Mouse (Mus musculus) G1E (cell line): Measurements from ENCODE around the gene Shroom3. TPM values are rescaled to one million over a fixed set of nuclear protein-coding genes. Genes with fewer than 3 reads are reported as not detected.

Experiments
- ATAC-seq: 2 replicates; pipeline ENCODE4 v1.8.0; 2016; ENCODE audit warnings: mild to moderate bottlenecking; ENCODE audit not compliant: insufficient number of reproducible peaks, poor library complexity, low FRiP score, severe bottlenecking; ENCODE audit errors: extremely low read depth
- DNase-seq: peaks from one replicate; pipeline ENCODE4 v3.0.0; 2012; ENCODE audit warnings: low spot score
- H3K27me3 ChIP-seq: 2 replicates; pipeline ENCODE4 v1.6.1; 2012; ENCODE audit warnings: mild to moderate bottlenecking, low read length, inconsistent platforms; ENCODE audit not compliant: insufficient read depth
- H3K36me3 ChIP-seq: replicated peaks from 2 replicates; pipeline ENCODE3; 2012; ENCODE audit warnings: mild to moderate bottlenecking, inconsistent platforms
- H3K4me1 ChIP-seq: 2 replicates; pipeline ENCODE4 v1.6.1; 2012; ENCODE audit warnings: low read depth, low read length, inconsistent platforms, mixed read lengths; ENCODE audit not compliant: insufficient read depth
- H3K4me3 ChIP-seq: 2 replicates; pipeline ENCODE4 v1.5.1; 2012; ENCODE audit warnings: low read depth, mild to moderate bottlenecking, inconsistent platforms, low read length, moderate library complexity, mixed read lengths
- H3K9me3 ChIP-seq: replicated peaks from 2 replicates; pipeline ENCODE4 v1.6.1; 2012; ENCODE audit warnings: inconsistent platforms
- CTCF ChIP-seq: IDR thresholded peaks from 2 replicates; pipeline ENCODE4 v1.5.1; 2012; ENCODE audit warnings: low read depth, low read length, inconsistent platforms, mixed read lengths
- GATA1 ChIP-seq: IDR thresholded peaks from 2 replicates; pipeline ENCODE4 v1.6.1; 2012; ENCODE audit warnings: borderline replicate concordance, low read length, inconsistent platforms, mixed read lengths
- GATA2 ChIP-seq: IDR thresholded peaks from 2 replicates; pipeline ENCODE4 v1.6.1; 2012; ENCODE audit warnings: low read depth, low read length, inconsistent platforms, borderline replicate concordance
- POLR2AphosphoS5 ChIP-seq: IDR thresholded peaks from 2 replicates; pipeline ENCODE4 v1.6.1; 2012; ENCODE audit warnings: low read depth, low read length, inconsistent platforms; ENCODE audit not compliant: insufficient replicate concordance
- TAL1 ChIP-seq: conservative IDR thresholded peaks from 2 replicates; pipeline ENCODE4 v1.6.1; 2012; ENCODE audit warnings: low read depth, low read length, inconsistent platforms, mixed read lengths
- polyA plus RNA-seq: library from polyadenylated mRNA; stranded (reverse); fragments of >175 nt; gene quantifications from 2 replicates; pipeline ENCODE4 v1.2.3, GENCODE M21; 2012
- total RNA-seq, 2 experiments: library from RNA; stranded (forward) in 1 of 2; stranded (reverse) in 1 of 2; fragments of 200-1000 nt in 1 of 2; fragments of >200 nt in 1 of 2; fragmentation: Nextera tagmentation in 1 of 2; gene quantifications; 2 replicates each; pipeline ENCODE4 v1.2.3; 2014 to 2017

The Shroom3 gene
- total and polyA plus RNA-seq, 3 experiments: 0.60 TPM; not detected in 2

- TF ChIP-seq GATA2 (no peak), GATA1 (no peak), TAL1 (no peak)
- no peaks in the 10 kb centered on the region for H3K36me3 ChIP-seq
- no peaks in the 10 kb centered on the region for H3K4me1 ChIP-seq
- no peaks in the 10 kb centered on the region for H3K27me3 ChIP-seq
- H3K4me3 ChIP-seq: no peak overlapping the region
- no peaks in the 10 kb centered on the region for H3K9me3 ChIP-seq
- DNase-seq (no peak), ATAC-seq (no peak)
Observed at GRCm38 (mm10) chr5:92666860-92667259, 16.4 kb upstream of the Shroom3 start.

GRCm38 (mm10) chr5:92674859-92675573 is 8.2 kb upstream of the Shroom3 start, which contains the start of gene Ccdc158:
TSS of gene Ccdc158 (minus strand) at chr5:92675271.
- ATAC-seq (no peak), DNase-seq (no peak)
- Histone ChIP-seq H3K4me3 (no peak within 1 kb of the TSS), H3K27me3 (no peaks in the 10 kb centered on the region), H3K4me1 (no peaks in the 10 kb centered on the region), H3K36me3 (no peaks in the 10 kb centered on the region), H3K9me3 (no peaks in the 10 kb centered on the region; the same call in 1 of the 2 replicates)
- no peak for TF ChIP-seq POLR2AphosphoS5
- no peak for TF ChIP-seq GATA1

GRCm38 (mm10) chr5:92675574-92675920 is 7.7 kb upstream of the Shroom3 start:
- Histone ChIP-seq H3K27me3 (no peaks in the 10 kb centered on the region), H3K4me1 (no peaks in the 10 kb centered on the region), H3K9me3 (no peaks in the 10 kb centered on the region; the same call in 1 of the 2 replicates), H3K36me3 (no peaks in the 10 kb centered on the region), H3K4me3 (no peak overlapping the region)
- no peak for DNase-seq
- TF ChIP-seq TAL1 (no peak), CTCF (no peak), POLR2AphosphoS5 (no peak), GATA2 (no peak), GATA1 (no peak)
- ATAC-seq: no peak

GRCm38 (mm10) chr5:92679441-92679840 is 3.8 kb upstream of the Shroom3 start:
- ATAC-seq (no peak), DNase-seq (no peak)
- Histone ChIP-seq H3K9me3 (no peaks in the 10 kb centered on the region; the same call in 1 of the 2 replicates), H3K27me3 (peaks cover 6% of the 10 kb centered on the region; the same call in 1 of the 2 replicates), H3K4me1 (no peaks in the 10 kb centered on the region), H3K36me3 (no peaks in the 10 kb centered on the region), H3K4me3 (no peak overlapping the region)
- no peak for TF ChIP-seq POLR2AphosphoS5
- TF ChIP-seq TAL1: no peak
- TF ChIP-seq GATA2: no peak
- no peak for TF ChIP-seq GATA1
- TF ChIP-seq CTCF: no peak

- H3K9me3 ChIP-seq: no peaks in the 10 kb centered on the region
- peaks cover 6% of the 10 kb centered on the region; the same call in 1 of the 2 replicates for H3K27me3 ChIP-seq
Observed at GRCm38 (mm10) chr5:92681861-92682260, 1.4 kb upstream of the Shroom3 start.

GRCm38 (mm10) chr5:92682621-92683348 is 450 bp upstream of the Shroom3 start:
- Histone ChIP-seq H3K9me3 (no peaks in the 10 kb centered on the region), H3K4me3 (no peak overlapping the region), H3K4me1 (no peaks in the 10 kb centered on the region), H3K36me3 (no peaks in the 10 kb centered on the region), H3K27me3 (peaks cover 6% of the 10 kb centered on the region; the same call in 1 of the 2 replicates)
- ATAC-seq: no peak
- TF ChIP-seq GATA2: no peak
- TF ChIP-seq GATA1: no peak
- TF ChIP-seq CTCF: no peak
- DNase-seq: no peak

More at GRCm38 (mm10) chr5:92681861-92682260, 1.4 kb upstream of the Shroom3 start:
- no peak for TF ChIP-seq CTCF
- no peak for TF ChIP-seq POLR2AphosphoS5
- no peak for TF ChIP-seq TAL1
- no peak for TF ChIP-seq GATA1
- no peak for TF ChIP-seq GATA2
- Histone ChIP-seq H3K36me3 (no peaks in the 10 kb centered on the region), H3K4me1 (no peaks in the 10 kb centered on the region), H3K4me3 (no peak overlapping the region)
- no peak for ATAC-seq
- DNase-seq: no peak
